Mouse (Mus musculus): ENCODE results near the gene Mmp28. TPM values are rescaled to one million over a fixed set of nuclear protein-coding genes. Genes with fewer than 3 reads are reported as not detected.

Gene Mmp28
- polyA plus RNA-seq, 1 experiment = 4.3 TPM

DNA sequence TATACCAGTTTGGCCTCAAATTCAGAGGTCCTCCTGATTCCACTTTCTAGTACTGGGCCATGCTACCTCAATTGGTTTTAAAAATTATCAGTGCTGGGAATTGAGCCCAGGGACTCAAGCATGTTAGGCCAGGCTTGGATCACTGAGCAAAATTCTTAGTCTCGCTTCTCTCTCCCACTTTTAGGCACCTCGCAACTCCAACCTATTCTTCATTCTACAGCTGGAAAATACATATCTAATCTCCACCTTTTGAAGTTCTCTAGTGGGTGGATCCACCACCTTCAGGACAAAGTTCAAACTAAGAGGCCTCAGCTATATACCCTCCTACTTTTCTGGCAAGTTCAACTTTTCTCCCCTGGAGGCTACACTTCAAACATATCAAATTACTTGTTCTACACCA lies 8.9 kb upstream of the Mmp28 start:
- Histone ChIP-seq H3K4me1 (ENCODE audit: control insufficient read depth, insufficient read depth, low read length) (peaks cover 7% of the 10 kb centered on the region), H3K27ac (ENCODE audit: insufficient read depth, low read length) (no peak overlapping the region), H3K27me3 (ENCODE audit: control insufficient read depth, insufficient read depth, low read length) (no peaks in the 10 kb centered on the region), H3K4me3 (replicated peaks; ENCODE audit: insufficient read depth, low read depth, low read length) (no peak overlapping the region)
- TF ChIP-seq CTCF (IDR thresholded peaks at IDR 0.05; ENCODE audit: borderline replicate concordance, insufficient read depth, low read depth, low read length) = no peak
- no peak for DNase-seq
- WGBS = 95% methylated on average over 2 of the region's 2 CpGs

DNA sequence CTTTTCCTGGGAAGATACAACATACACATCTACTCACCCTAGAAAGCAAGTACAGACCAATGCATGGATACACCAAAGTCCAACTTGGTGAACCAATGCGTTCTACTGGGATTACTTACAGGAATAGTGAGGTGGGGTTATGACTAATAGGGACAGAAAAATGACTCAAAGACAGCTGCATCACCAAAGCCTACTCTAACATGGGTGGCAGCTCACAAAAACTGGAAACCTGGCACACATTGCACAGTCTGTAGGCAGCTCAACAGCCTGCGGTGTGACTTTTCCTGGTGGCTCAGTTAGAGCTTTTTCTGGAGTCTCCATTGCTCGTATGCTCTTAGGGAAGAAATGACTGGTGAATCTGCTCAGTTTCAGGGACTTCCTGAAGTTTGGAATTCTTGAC lies 5.9 kb upstream of the Mmp28 start:
- no peak for DNase-seq
- Histone ChIP-seq H3K4me1 (ENCODE audit: control insufficient read depth, insufficient read depth, low read length) (peaks cover 17% of the 10 kb centered on the region), H3K4me3 (replicated peaks; ENCODE audit: insufficient read depth, low read depth, low read length) (no peak overlapping the region), H3K27ac (ENCODE audit: insufficient read depth, low read length) (no peak overlapping the region), H3K27me3 (ENCODE audit: control insufficient read depth, insufficient read depth, low read length) (no peaks in the 10 kb centered on the region)
- 96% methylated on average over 3 of the region's 3 CpGs for WGBS
- TF ChIP-seq CTCF (IDR thresholded peaks at IDR 0.05; ENCODE audit: borderline replicate concordance, insufficient read depth, low read depth, low read length) = no peak
- no peak for TF ChIP-seq POLR2A (IDR thresholded peaks at IDR 0.05; ENCODE audit: borderline replicate concordance, insufficient read depth, low read length)

DNA sequence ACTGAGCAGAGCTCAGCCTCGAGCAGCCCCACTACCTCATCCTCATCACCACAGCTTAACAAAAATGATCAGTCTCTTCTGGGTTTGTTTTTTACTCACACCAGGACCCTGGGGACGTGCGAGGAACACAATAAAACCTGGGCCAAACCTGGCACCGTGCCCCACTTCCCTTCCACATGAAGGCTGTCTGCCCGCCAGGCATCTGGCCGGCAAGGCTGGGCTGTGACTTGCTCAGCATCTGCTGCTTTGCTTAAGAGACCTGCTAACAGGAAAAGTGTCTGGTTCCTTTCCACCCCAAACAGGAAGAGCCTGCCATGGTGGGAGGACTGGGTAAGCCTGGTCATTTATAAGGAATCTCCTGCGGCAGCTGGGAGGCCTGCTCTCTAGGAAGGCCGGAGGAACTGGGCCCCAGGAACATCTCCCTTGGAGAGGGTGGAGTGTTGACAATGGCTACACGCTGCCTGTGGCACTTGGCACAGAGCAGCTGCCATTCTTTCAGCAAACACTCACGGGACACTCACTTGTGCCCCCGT lies 4.3 kb upstream of the Mmp28 start:
- WGBS = 22% methylated on average over 11 of the region's 11 CpGs
- Histone ChIP-seq H3K27me3 (ENCODE audit: control insufficient read depth, insufficient read depth, low read length) (no peaks in the 10 kb centered on the region), H3K27ac (ENCODE audit: insufficient read depth, low read length) (peak overlapping the region; percentile 11; the same call in 1 of the 2 replicates), H3K4me3 (replicated peaks; ENCODE audit: insufficient read depth, low read depth, low read length) (no peak overlapping the region), H3K4me1 (ENCODE audit: control insufficient read depth, insufficient read depth, low read length) (peaks cover 17% of the 10 kb centered on the region)
- peak; percentile 37 to 45 for DNase-seq
- TF ChIP-seq POLR2A (IDR thresholded peaks at IDR 0.05; ENCODE audit: borderline replicate concordance, insufficient read depth, low read length) (no peak), CTCF (IDR thresholded peaks at IDR 0.05; ENCODE audit: borderline replicate concordance, insufficient read depth, low read depth, low read length) (no peak)

DNA sequence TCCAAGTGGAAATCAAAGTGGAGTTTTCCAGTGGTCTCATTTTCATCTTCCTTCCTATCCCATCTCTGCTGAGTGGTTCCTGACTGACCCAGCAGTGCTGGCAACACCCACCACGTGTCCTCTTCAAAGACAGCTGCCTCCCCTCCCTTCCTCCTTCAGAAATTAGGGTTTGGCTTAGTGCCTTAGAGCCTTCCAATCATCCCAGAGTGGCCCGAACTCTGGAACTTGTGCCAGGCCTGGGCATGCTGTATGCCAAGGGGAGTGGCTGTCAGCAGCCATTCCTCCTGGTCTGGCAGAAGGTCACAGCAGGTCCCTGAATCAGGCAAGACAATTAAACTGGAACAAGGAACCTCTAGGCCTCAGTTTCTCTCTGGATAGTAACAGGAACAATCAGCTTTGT lies 3.1 kb upstream of the Mmp28 start:
- DNase-seq = peak; percentile 86 to 92
- Histone ChIP-seq H3K4me3 (replicated peaks; ENCODE audit: insufficient read depth, low read depth, low read length) (no peak overlapping the region), H3K27me3 (ENCODE audit: control insufficient read depth, insufficient read depth, low read length) (no peaks in the 10 kb centered on the region), H3K4me1 (ENCODE audit: control insufficient read depth, insufficient read depth, low read length) (peaks cover 17% of the 10 kb centered on the region), H3K27ac (ENCODE audit: insufficient read depth, low read length) (no peak overlapping the region; the same call in 1 of the 2 replicates)
- TF ChIP-seq CTCF (IDR thresholded peaks at IDR 0.05; ENCODE audit: borderline replicate concordance, insufficient read depth, low read depth, low read length) = no peak
- no peak for TF ChIP-seq POLR2A (IDR thresholded peaks at IDR 0.05; ENCODE audit: borderline replicate concordance, insufficient read depth, low read length)
- WGBS = 8% methylated on average over 2 of the region's 2 CpGs

DNA sequence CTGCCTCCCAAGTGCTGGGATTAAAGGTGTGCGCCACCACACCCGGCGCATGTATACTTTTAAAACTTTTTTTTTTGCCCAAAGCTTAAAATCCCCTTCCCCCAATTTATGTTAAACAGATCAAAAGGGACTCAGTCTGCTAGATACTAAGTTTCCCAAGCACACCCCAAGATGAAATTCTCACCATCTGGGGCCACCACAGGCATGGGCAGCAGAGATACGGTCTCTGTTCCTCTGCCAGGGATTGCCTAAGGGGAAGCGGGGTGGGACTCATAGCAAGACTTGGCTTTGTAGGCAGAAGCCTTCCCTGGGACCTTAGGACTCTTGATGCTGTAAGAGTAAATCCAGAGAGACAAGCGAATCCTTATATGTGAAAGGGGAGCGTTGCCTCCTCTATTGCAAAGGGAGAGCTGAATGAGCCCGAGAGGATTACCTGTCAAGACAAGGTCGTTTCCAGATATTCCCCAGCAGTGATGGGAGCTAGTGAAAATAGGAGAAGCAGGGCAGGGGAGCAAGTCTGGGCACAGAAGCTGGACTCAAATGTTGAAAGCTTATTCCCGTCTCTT lies 1.3 kb downstream of the Mmp28 start:
- Histone ChIP-seq H3K27me3 (ENCODE audit: control insufficient read depth, insufficient read depth, low read length) (no peaks in the 10 kb centered on the region), H3K4me3 (replicated peaks; ENCODE audit: insufficient read depth, low read depth, low read length) (peak overlapping the region; percentile 10), H3K27ac (ENCODE audit: insufficient read depth, low read length) (no peak overlapping the region), H3K4me1 (ENCODE audit: control insufficient read depth, insufficient read depth, low read length) (peaks cover 9% of the 10 kb centered on the region; the same call in 1 of the 2 replicates)
- TF ChIP-seq CTCF (IDR thresholded peaks at IDR 0.05; ENCODE audit: borderline replicate concordance, insufficient read depth, low read depth, low read length) (no peak), POLR2A (IDR thresholded peaks at IDR 0.05; ENCODE audit: borderline replicate concordance, insufficient read depth, low read length) (no peak)
- peak in 1 of 2 experiments; percentile 5 for DNase-seq
- 66% methylated on average over 10 of the region's 10 CpGs for WGBS

DNA sequence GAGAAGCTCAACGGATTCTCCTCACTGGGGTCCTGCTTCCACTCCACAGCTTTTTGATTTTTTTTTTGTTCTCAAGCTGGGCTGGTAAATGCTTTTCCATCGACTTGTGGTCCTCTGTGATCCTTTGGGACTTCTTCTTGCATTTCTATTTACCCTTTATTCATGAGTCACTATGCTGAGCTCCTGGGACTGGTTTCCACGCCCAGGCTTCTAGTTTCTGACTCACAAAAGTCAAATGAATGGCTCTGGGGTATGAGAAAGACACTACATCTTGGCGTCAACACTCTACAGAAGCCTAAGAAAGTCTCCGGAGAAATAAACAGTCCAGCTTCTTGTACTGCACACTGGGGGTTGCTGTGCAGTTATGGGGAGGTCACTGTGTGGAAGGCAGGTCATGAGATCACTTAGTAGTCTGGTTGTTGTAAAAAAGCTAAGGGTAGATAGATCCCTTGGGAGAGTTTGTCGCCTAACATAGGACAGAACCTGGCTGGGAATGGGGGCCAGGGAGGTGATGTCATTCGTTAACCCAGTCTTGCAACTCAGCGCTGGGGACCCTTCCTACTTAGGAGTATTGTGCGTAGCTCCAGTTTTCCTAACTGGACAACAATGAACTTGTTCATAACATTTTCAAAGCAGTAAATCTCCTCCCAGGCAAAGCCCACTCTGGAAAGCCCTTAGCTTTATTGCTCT lies 4.8 kb downstream of the Mmp28 start:
- DNase-seq = no peak
- Histone ChIP-seq H3K4me1 (ENCODE audit: control insufficient read depth, insufficient read depth, low read length) (no peaks in the 10 kb centered on the region; the same call in 1 of the 2 replicates), H3K4me3 (replicated peaks; ENCODE audit: insufficient read depth, low read depth, low read length) (no peak overlapping the region), H3K27me3 (ENCODE audit: control insufficient read depth, insufficient read depth, low read length) (no peaks in the 10 kb centered on the region), H3K27ac (ENCODE audit: insufficient read depth, low read length) (no peak overlapping the region)
- no peak for TF ChIP-seq POLR2A (IDR thresholded peaks at IDR 0.05; ENCODE audit: borderline replicate concordance, insufficient read depth, low read length)
- TF ChIP-seq CTCF (IDR thresholded peaks at IDR 0.05; ENCODE audit: borderline replicate concordance, insufficient read depth, low read depth, low read length) = no peak
- WGBS = 75% methylated on average over 9 of the region's 9 CpGs

DNA sequence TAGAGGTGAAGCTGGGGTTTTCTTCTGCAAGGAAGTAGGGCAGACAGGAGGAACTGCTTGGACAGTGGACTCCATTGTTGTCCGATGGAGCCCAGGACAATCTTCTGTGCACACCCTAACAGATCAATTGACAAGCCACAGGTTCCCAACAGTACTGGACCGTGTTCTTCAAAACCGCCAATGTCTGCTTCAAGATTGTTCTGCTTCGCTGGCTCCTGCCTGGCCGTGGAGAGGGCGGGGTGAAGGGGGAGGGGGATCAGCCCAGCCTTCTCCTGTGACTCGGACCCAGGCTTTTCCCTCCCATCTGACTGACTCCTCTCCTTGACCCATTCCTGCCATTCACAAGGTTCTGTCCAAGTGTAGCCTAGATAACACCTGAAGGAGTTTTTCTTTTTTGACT lies 5.6 kb downstream of the Mmp28 start:
- no peaks in the 10 kb centered on the region for H3K27me3 ChIP-seq (ENCODE audit: control insufficient read depth, insufficient read depth, low read length)
- DNase-seq = no peak
- TF ChIP-seq POLR2A (IDR thresholded peaks at IDR 0.05; ENCODE audit: borderline replicate concordance, insufficient read depth, low read length) (no peak), CTCF (IDR thresholded peaks at IDR 0.05; ENCODE audit: borderline replicate concordance, insufficient read depth, low read depth, low read length) (no peak)
- 55% methylated on average over 7 of the region's 7 CpGs for WGBS
- H3K27ac ChIP-seq (ENCODE audit: insufficient read depth, low read length) = no peak overlapping the region
- H3K4me1 ChIP-seq (ENCODE audit: control insufficient read depth, insufficient read depth, low read length) = no peaks in the 10 kb centered on the region; the same call in 1 of the 2 replicates
- H3K4me3 ChIP-seq (replicated peaks; ENCODE audit: insufficient read depth, low read depth, low read length) = no peak overlapping the region

DNA sequence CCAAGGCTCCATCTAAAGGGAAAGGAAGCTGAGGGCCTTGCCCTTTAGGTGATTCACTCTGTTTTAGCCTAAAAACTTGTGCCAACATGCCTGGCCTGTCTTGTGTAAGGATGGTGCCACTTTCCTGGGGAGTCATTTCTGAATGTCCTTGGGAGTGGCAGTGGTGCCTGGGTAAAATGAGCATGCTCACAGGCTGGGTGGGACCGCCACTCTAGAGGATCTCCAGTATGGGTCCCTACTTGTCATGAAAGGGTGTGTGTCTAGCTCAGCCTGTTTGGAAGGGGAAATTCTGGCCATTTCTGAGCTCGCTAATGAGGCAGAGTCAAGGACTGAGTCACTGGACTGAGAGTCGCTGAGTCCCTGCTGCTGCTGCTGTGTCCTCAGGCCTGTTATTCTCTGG lies 7.3 kb downstream of the Mmp28 start:
- peaks cover 7% of the 10 kb centered on the region for H3K4me1 ChIP-seq (ENCODE audit: control insufficient read depth, insufficient read depth, low read length)
- H3K4me3 ChIP-seq (replicated peaks; ENCODE audit: insufficient read depth, low read depth, low read length) = no peak overlapping the region
- no peak overlapping the region for H3K27ac ChIP-seq (ENCODE audit: insufficient read depth, low read length)
- 81% methylated on average over 3 of the region's 3 CpGs for WGBS
- H3K27me3 ChIP-seq (ENCODE audit: control insufficient read depth, insufficient read depth, low read length) = no peaks in the 10 kb centered on the region
- TF ChIP-seq POLR2A (IDR thresholded peaks at IDR 0.05; ENCODE audit: borderline replicate concordance, insufficient read depth, low read length) (no peak), CTCF (IDR thresholded peaks at IDR 0.05; ENCODE audit: borderline replicate concordance, insufficient read depth, low read depth, low read length) (no peak)
- DNase-seq = no peak
